ENCODE assay signal across 10 mouse cellular contexts in genomic region chr3:51965841-51966240, GRCm38 (mm10).
A peak's percentile ranks its signal among the peaks of the same experiment; 100 is the strongest.
DNase-seq lines count a peak whose midpoint lies in the region; ATAC-seq and TF ChIP-seq lines count a peak whose summit lies in the region.
"Had no signal": no experiment of that assay in that cellular context is flagged by ENCODE, and none has a peak within 500 bp of the region (broad histone marks: within the 10 kb centered on the region; RNA-seq: fewer than 3 reads in every experiment).

No protein-coding gene starts in this region.

- H3K4me1 ChIP-seq in kidney, postnatal 0 days (replicated peaks; ENCODE audit: insufficient read depth, low read length) = peaks cover 7% of the 10 kb centered on the region; the same call in 1 of the 2 replicates
- peaks cover 3% of the 10 kb centered on the region for H3K4me1 ChIP-seq in hindbrain, embryonic 11.5 days (replicated peaks; ENCODE audit: control insufficient read depth, insufficient read depth, low read length)
- peaks cover 37% of the 10 kb centered on the region for H3K4me1 ChIP-seq in midbrain, embryonic 16.5 days (ENCODE audit: control insufficient read depth, insufficient read depth, low read length)
- peaks cover 4% of the 10 kb centered on the region; the same call in 1 of the 2 replicates for H3K4me1 ChIP-seq in lung, adult 2 months (ENCODE audit: control insufficient read depth, insufficient read depth, low read length)

- no peak overlapping the region for H3K9ac ChIP-seq in kidney, postnatal 0 days (ENCODE audit: low read depth, low read length)
- H3K9ac ChIP-seq in hindbrain, embryonic 11.5 days (ENCODE audit: low read depth, low read length) = no peak overlapping the region
- peak overlapping the region; percentile 39; the same call in 1 of the 2 replicates for H3K9ac ChIP-seq in midbrain, embryonic 16.5 days (ENCODE audit: low read depth, low read length)

- no peaks in the 10 kb centered on the region for H3K27me3 ChIP-seq in kidney, postnatal 0 days (ENCODE audit: insufficient read depth, low read length)
- H3K27me3 ChIP-seq in hindbrain, embryonic 11.5 days (ENCODE audit: control insufficient read depth, insufficient read depth, low read length) = no peaks in the 10 kb centered on the region
- no peaks in the 10 kb centered on the region for H3K27me3 ChIP-seq in midbrain, embryonic 16.5 days (ENCODE audit: control insufficient read depth, insufficient read depth, low read depth, low read length)

- H3K4me3 ChIP-seq in kidney, postnatal 0 days (replicated peaks; ENCODE audit: low read depth, low read length) = no peak overlapping the region
- no peak overlapping the region for H3K4me3 ChIP-seq in hindbrain, embryonic 11.5 days (ENCODE audit: low read depth, low read length)
- H3K4me3 ChIP-seq in midbrain, embryonic 16.5 days (ENCODE audit: low read depth, low read length) = no peak overlapping the region
- no peak overlapping the region for H3K4me3 ChIP-seq in lung, adult 2 months (replicated peaks; ENCODE audit: extremely low read depth, low read depth, low read length)

- no peaks in the 10 kb centered on the region for H3K36me3 ChIP-seq in kidney, postnatal 0 days (ENCODE audit: insufficient read depth, low read length)
- no peaks in the 10 kb centered on the region for H3K36me3 ChIP-seq in hindbrain, embryonic 11.5 days (ENCODE audit: control insufficient read depth, insufficient read depth, low read length)
- no peaks in the 10 kb centered on the region for H3K36me3 ChIP-seq in midbrain, embryonic 16.5 days (ENCODE audit: control insufficient read depth, insufficient read depth, low read length)

- peak; percentile 27 for DNase-seq in kidney, postnatal 0 days (ENCODE audit: low spot score)
- DNase-seq in kidney, adult 8-10 months = no peak
- peak; percentile 42 to 47 for DNase-seq in adrenal gland, postnatal 36 days
- no peak for DNase-seq in hindbrain, embryonic 11.5 days (ENCODE audit: low spot score)
- DNase-seq in cerebellum, postnatal 4 days (ENCODE audit: low spot score in 2 of 2) = no peak
- DNase-seq in gastrocnemius, postnatal 25 days = no peak
- no peak for DNase-seq in lung, adult 2 months
- DNase-seq: kidney, adult 18-20 months; thymus, postnatal 36 days had no signal

- TF ChIP-seq CTCF in kidney, postnatal 0 days (IDR thresholded peaks at IDR 0.05; ENCODE audit: low read depth) = no peak
- TF ChIP-seq CTCF in lung, adult 2 months (IDR thresholded peaks at IDR 0.05; ENCODE audit: insufficient read depth, low read length) = no peak

- ATAC-seq in kidney, postnatal 0 days (replicated peaks; ENCODE audit: low FRiP score, low read depth) = no peak
- ATAC-seq in hindbrain, embryonic 11.5 days (ENCODE audit: low FRiP score) = no peak
- ATAC-seq in midbrain, embryonic 16.5 days = no peak

- WGBS in kidney, postnatal 0 days = 40% methylated on average over 7 of the region's 7 CpGs
- WGBS in hindbrain, embryonic 11.5 days = 67% methylated on average over 7 of the region's 7 CpGs
- WGBS in midbrain, embryonic 16.5 days = 72% methylated on average over 7 of the region's 7 CpGs
- 64% methylated on average over 7 of the region's 7 CpGs for WGBS in lung, adult 2 months

- no peak for TF ChIP-seq POLR2A in lung, adult 2 months (IDR thresholded peaks at IDR 0.05; ENCODE audit: borderline replicate concordance, extremely low read depth, low read depth, low read length)

- no peaks in the 10 kb centered on the region for H3K9me3 ChIP-seq in kidney, postnatal 0 days (replicated peaks; ENCODE audit: low read length)
- H3K9me3 ChIP-seq in hindbrain, embryonic 11.5 days (ENCODE audit: control insufficient read depth, low read length) = no peaks in the 10 kb centered on the region
- no peaks in the 10 kb centered on the region for H3K9me3 ChIP-seq in midbrain, embryonic 16.5 days (replicated peaks; ENCODE audit: control insufficient read depth, low read length, poor library complexity, severe bottlenecking)

- no peak overlapping the region for H3K27ac ChIP-seq in kidney, postnatal 0 days
- H3K27ac ChIP-seq in hindbrain, embryonic 11.5 days (ENCODE audit: low read depth, low read length) = peak overlapping the region; percentile 33; the same call in 1 of the 2 replicates
- peak overlapping the region; percentile 77 for H3K27ac ChIP-seq in midbrain, embryonic 16.5 days (ENCODE audit: low read length)

- no peak overlapping the region for H3K4me2 ChIP-seq in kidney, postnatal 0 days (ENCODE audit: low read length)
- H3K4me2 ChIP-seq in hindbrain, embryonic 11.5 days (replicated peaks; ENCODE audit: low read depth, low read length) = no peak overlapping the region
- H3K4me2 ChIP-seq in midbrain, embryonic 16.5 days (ENCODE audit: low read length) = no peak overlapping the region

Comparison
In these comparisons a context has a peak if more than half of its experiments do, and no peak if none do; other contexts are left out.
1. DNase-seq: peak in kidney, postnatal 0 days (single experiment) and adrenal gland, postnatal 36 days (2 of 2); none in kidney, adult 8-10 months (0 of 2), hindbrain, embryonic 11.5 days (single experiment), cerebellum, postnatal 4 days (0 of 2), gastrocnemius, postnatal 25 days (single experiment) and lung, adult 2 months (single experiment).